Mouse (Mus musculus): ENCODE results near the gene Igf2r.
"Not testable (repeated sequence)": the region's sequence is repeated elsewhere in the genome, so short reads cannot be mapped to it uniquely, and the experiment has no call there.

Gene Igf2r

GRCm38 (mm10) chr17:12674980-12675379 lies 94.5 kb downstream of the Igf2r start:
- DNase-seq (ENCODE audit: low read depth, low spot score) = not testable (repeated sequence)

GRCm38 (mm10) chr17:12673871-12674270 lies 95.6 kb downstream of the Igf2r start:
- no peak for DNase-seq (ENCODE audit: low read depth, low spot score)

GRCm38 (mm10) chr17:12672285-12672790 lies 97.1 kb downstream of the Igf2r start:
- no peak for DNase-seq (ENCODE audit: low read depth, low spot score)

GRCm38 (mm10) chr17:12671029-12671605 lies 98.3 kb downstream of the Igf2r start:
- no peak for DNase-seq (ENCODE audit: low read depth, low spot score)

GRCm38 (mm10) chr17:12669363-12669679 lies 100.1 kb downstream of the Igf2r start:
- DNase-seq (ENCODE audit: low read depth, low spot score) = no peak

GRCm38 (mm10) chr17:12668478-12669362 lies 100.7 kb downstream of the Igf2r start:
- no peak for DNase-seq (ENCODE audit: low read depth, low spot score)

GRCm38 (mm10) chr17:12664156-12664555 lies 105.3 kb downstream of the Igf2r start:
- DNase-seq (ENCODE audit: low read depth, low spot score) = no peak

GRCm38 (mm10) chr17:12660572-12661260 lies 108.7 kb downstream of the Igf2r start:
- DNase-seq (ENCODE audit: low read depth, low spot score) = peak; percentile 41

- no peak for DNase-seq (ENCODE audit: low read depth, low spot score)
Measured at GRCm38 (mm10) chr17:12659233-12659632, 110.2 kb downstream of the Igf2r start.

- no peak for DNase-seq (ENCODE audit: low read depth, low spot score)
Measured at GRCm38 (mm10) chr17:12658784-12659183, 110.7 kb downstream of the Igf2r start.

- no peak for DNase-seq (ENCODE audit: low read depth, low spot score)
Measured at GRCm38 (mm10) chr17:12655826-12656225, 113.6 kb downstream of the Igf2r start.

GRCm38 (mm10) chr17:12654061-12654460 lies 115.4 kb downstream of the Igf2r start:
- no peak for DNase-seq (ENCODE audit: low read depth, low spot score)

- no peak for DNase-seq (ENCODE audit: low read depth, low spot score)
Measured at GRCm38 (mm10) chr17:12652604-12653003, 116.9 kb downstream of the Igf2r start.

GRCm38 (mm10) chr17:12645461-12645860 lies 124.0 kb downstream of the Igf2r start:
- DNase-seq (ENCODE audit: low read depth, low spot score) = no peak

- DNase-seq (ENCODE audit: low read depth, low spot score) = no peak
Measured at GRCm38 (mm10) chr17:12641087-12641486, 128.4 kb downstream of the Igf2r start.

- peak; percentile 23 for DNase-seq (ENCODE audit: low read depth, low spot score)
Measured at GRCm38 (mm10) chr17:12639585-12639984, 129.9 kb downstream of the Igf2r start.

- no peak for DNase-seq (ENCODE audit: low read depth, low spot score)
Measured at GRCm38 (mm10) chr17:12634814-12635213, 134.7 kb downstream of the Igf2r start.
